Mouse (Mus musculus): ENCODE results near the gene Nalcn. TPM values are rescaled to one million over a fixed set of nuclear protein-coding genes. Genes with fewer than 3 reads are reported as not detected.

Nalcn gene
- total RNA-seq, 2 experiments from 2014 or later, result 70.8 to 71.5 TPM

- DNase-seq (ENCODE audit: low spot score in 2 of 2), result no peak
- intact Hi-C loops (cut with DNase I), result no loop called here
These were observed 97.8 kb downstream of the Nalcn start for GRCm38 (mm10) chr14:123529143-123529542.

- DNase-seq (ENCODE audit: low spot score in 2 of 2), result peak; percentile 70 to 81
- intact Hi-C loops (cut with DNase I), result no loop called here
These were observed 113.4 kb downstream of the Nalcn start for GRCm38 (mm10) chr14:123513376-123514141.

GRCm38 (mm10) chr14:123512923-123513322 lies 114.0 kb downstream of the Nalcn start:
- intact Hi-C loops (cut with DNase I), result no loop called here
- DNase-seq (ENCODE audit: low spot score in 2 of 2), result no peak

- intact Hi-C loops (cut with DNase I), result no loop called here
These were observed 131.4 kb downstream of the Nalcn start for GRCm38 (mm10) chr14:123495544-123495943.

GRCm38 (mm10) chr14:123488575-123489207 lies 138.3 kb downstream of the Nalcn start:
- no peak for DNase-seq (ENCODE audit: low spot score in 2 of 2)
- intact Hi-C loops (cut with DNase I), result no loop called here

More at GRCm38 (mm10) chr14:123495544-123495943, 131.4 kb downstream of the Nalcn start:
- DNase-seq (ENCODE audit: low spot score in 2 of 2), result no peak

DNA sequence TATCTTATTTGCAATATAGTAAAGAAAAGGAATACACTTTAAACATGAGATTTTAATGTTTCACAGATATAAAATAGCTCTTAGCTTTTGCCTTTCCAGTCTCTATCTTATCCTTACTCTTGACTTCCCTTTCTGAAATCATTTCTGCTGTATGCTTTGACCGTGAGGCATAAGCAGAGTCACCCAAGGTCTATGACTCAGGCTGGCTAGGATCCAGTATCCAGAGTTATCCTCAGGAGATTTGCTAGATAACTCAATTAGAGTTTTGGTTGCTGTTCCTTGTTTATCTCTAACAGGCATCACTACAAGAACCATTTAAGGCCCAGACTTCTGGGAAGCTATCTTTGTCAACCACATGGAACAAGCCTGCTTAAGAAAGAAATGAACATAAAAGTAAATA lies 164.9 kb downstream of the Nalcn start:
- intact Hi-C loops (cut with DNase I), result no loop called here
- no peak for DNase-seq (ENCODE audit: low spot score in 2 of 2)

DNA sequence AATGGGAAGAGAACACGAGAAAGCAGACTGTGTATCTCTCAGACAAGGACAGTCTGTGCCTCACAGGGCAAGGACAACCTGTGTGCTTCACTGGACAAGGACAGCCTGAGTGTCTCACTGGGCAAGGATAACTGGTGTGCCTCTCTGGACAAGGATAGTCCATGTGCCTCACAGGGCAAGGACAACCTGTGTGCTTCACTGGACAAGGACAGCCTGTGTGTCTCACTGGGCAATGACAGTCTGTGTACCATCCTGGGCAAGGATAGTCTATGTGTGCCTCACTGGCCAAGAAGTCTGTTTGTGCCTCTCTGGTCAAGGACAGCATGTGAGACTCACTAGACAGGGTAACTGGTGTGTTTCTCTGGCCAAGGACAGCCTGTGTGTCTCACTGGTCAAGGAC lies 180.9 kb downstream of the Nalcn start:
- no peak for DNase-seq (ENCODE audit: low spot score in 2 of 2)
- intact Hi-C loops (cut with DNase I), result no loop called here

- intact Hi-C loops (cut with DNase I), result no loop called here
- no peak for DNase-seq (ENCODE audit: low spot score in 2 of 2)
These were observed 191.4 kb downstream of the Nalcn start for GRCm38 (mm10) chr14:123435542-123435941.

DNA sequence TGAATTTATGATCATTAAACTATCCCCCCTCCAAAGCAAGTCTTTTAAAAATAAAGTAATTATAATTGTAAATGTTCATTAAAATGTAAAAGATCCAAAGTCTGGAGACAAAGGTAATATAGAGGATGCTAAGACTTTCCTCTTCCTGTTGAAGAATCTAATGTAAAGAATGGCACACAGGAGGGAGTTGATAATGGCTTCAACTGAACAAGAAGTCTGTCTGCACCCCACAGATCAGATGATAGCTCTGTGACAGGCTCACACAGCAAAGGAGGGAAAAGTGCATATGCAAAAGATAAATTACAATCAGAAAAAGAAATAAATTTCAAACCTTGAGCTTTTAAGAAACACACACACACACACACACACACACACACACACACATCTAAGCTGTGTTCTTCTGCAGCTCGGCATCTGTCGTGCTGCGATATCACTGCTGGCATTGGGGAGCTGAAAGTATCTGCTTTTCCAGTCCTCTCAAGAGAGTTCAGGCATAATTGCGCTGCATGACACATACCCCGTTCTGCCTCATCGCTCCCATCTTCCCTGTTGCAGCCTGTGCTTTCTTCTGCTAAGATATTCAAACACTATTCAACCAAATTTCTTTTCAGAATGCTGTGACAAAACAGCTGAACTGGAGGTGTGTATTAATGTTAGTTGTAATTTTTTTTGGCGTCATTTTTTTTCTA lies 250.6 kb downstream of the Nalcn start:
- intact Hi-C loops (cut with DNase I), result loop anchor here (5.0 kb wide), 1 partner anchor 816 kb away; no protein-coding TSS in a partner anchor
- DNase-seq (ENCODE audit: low spot score in 2 of 2), result peak; percentile 42 to 44

- peak; percentile 37 to 53 for DNase-seq (ENCODE audit: low spot score in 2 of 2)
These were observed 255.4 kb downstream of the Nalcn start for GRCm38 (mm10) chr14:123371522-123371921.

DNA sequence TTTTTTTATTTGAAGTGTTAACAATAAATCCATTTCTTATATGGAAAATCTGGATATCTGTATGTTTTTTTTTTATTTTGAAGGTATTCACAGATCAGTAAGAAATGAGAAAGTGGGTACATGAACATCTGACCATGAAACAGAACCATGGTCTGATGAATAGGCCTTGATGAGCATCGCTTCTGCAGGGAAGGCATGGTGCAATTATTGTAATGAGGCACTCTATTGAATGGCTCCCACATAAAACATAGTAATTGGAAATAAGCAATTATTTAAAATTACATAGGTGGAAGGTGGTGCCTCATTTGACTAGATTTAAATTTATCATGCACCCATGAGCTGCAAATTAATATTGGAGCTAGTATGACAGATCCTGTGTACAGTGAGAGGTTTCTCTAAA lies 267.3 kb downstream of the Nalcn start:
- intact Hi-C loops (cut with DNase I), result no loop called here
- no peak for DNase-seq (ENCODE audit: low spot score in 2 of 2)

More at GRCm38 (mm10) chr14:123371522-123371921, 255.4 kb downstream of the Nalcn start:
- intact Hi-C loops (cut with DNase I), result loop anchor here (5.0 kb wide), 1 partner anchor 1371 kb away; no protein-coding TSS in a partner anchor

GRCm38 (mm10) chr14:123352973-123353372 lies 274.0 kb downstream of the Nalcn start:
- intact Hi-C loops (cut with DNase I), result no loop called here
- DNase-seq (ENCODE audit: low spot score in 2 of 2), result peak; percentile 40 to 42

GRCm38 (mm10) chr14:123331841-123332240 lies 295.1 kb downstream of the Nalcn start:
- no peak for DNase-seq (ENCODE audit: low spot score in 2 of 2)
- intact Hi-C loops (cut with DNase I), result no loop called here

GRCm38 (mm10) chr14:123314369-123314768 lies 312.6 kb downstream of the Nalcn start:
- no peak for DNase-seq (ENCODE audit: low spot score in 2 of 2)
- intact Hi-C loops (cut with DNase I), result loop anchor here (10.0 kb wide), 1 partner anchor 360 kb away; no protein-coding TSS in a partner anchor

DNA sequence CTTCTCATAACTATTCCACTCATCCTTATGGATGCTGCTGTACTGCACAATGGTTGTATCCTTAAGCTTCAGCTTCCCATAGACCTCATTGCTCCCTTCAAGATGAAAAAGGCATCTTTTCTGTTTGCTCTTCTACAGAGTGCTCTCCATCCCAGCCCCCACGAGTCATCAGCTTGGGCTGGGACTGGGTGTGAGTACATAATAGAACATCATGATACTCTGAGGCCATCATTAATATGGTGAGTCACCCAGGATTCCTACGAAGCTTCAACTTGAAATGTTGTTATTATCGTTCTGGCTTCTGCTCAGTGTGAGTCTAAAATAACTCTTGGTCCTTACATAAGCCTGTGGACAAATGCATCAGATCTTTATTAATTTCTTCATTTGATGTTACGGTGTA lies 314.6 kb downstream of the Nalcn start:
- DNase-seq (ENCODE audit: low spot score in 2 of 2), result no peak
- intact Hi-C loops (cut with DNase I), result loop anchor here (10.0 kb wide), 1 partner anchor 358 kb away; no protein-coding TSS in a partner anchor

DNA sequence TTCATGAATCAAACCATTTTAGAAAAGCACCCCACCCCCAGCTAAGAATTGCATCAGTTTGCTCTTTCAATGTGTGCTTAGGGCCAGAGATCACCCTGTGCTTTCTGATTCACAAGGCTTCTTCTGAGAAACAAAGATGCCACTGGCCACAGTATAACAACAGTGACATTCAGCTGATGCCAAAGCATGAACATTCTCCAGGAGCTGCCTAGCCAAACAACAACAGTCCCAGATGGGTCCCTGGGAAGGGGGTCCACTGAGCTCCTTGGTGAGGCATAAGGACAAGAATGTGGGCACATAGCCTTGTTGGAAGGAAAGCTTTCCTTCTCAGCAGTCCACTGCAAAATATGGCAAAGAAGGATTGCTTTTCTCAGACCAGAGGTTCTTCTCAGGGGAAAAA lies 330.9 kb downstream of the Nalcn start:
- DNase-seq (ENCODE audit: low spot score in 2 of 2), result no peak
- intact Hi-C loops (cut with DNase I), result no loop called here

GRCm38 (mm10) chr14:123291118-123292007 lies 335.6 kb downstream of the Nalcn start:
- DNase-seq (ENCODE audit: low spot score in 2 of 2), result no peak
- intact Hi-C loops (cut with DNase I), result no loop called here

- intact Hi-C loops (cut with DNase I), result no loop called here
These were observed 344.8 kb downstream of the Nalcn start for GRCm38 (mm10) chr14:123282165-123282564.

GRCm38 (mm10) chr14:123272121-123272520 lies 354.8 kb downstream of the Nalcn start:
- DNase-seq (ENCODE audit: low spot score in 2 of 2), result no peak
- intact Hi-C loops (cut with DNase I), result no loop called here

More at GRCm38 (mm10) chr14:123282165-123282564, 344.8 kb downstream of the Nalcn start:
- DNase-seq (ENCODE audit: low spot score in 2 of 2), result no peak
